Mouse (Mus musculus) megakaryocyte, adult 5-6 weeks (primary cell): ENCODE data around the gene Mcee. TPM values are rescaled to one million over a fixed set of nuclear protein-coding genes. Genes with fewer than 3 reads are reported as not detected.

Experiments used
- ATAC-seq: 2 replicates; pipeline ENCODE4 v1.8.0; 2016; ENCODE audit warnings: mild to moderate bottlenecking, inconsistent platforms; ENCODE audit not compliant: poor library complexity, severe bottlenecking
- total RNA-seq, 2 experiments: library from RNA; stranded (forward) in 1 of 2; stranded (reverse) in 1 of 2; fragments of 153-499, 151-499 nt in 1 of 2; fragments of 221-1000, 200-1000 nt in 1 of 2; gene quantifications; 2 replicates each; pipeline versions ENCODE4 v1.2.3 to v1.2.4; 2015 to 2017

Mcee gene
- total RNA-seq, 2 experiments from 2014 or later, result 65.8 to 86.7 TPM

DNA sequence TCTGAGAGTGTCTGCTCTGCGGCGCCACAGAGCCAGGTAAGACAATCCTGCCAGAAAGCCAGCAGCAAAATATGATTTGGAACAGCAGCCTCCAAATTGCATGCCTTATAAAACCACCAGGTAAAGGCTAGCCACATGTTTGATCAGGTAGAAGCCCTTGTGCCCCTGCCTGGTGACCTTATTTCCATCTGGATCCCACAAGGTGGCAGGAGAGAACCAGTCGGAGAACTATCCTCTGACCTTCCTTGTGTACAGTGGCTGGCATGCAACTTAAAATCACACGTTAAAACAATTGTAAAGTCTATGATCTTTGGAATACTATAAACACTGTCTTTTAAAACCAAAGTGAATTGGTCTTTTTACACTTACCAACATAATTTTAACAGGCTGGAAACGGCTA lies 32.5 kb downstream of the Mcee start:
- ATAC-seq, result no peak

DNA sequence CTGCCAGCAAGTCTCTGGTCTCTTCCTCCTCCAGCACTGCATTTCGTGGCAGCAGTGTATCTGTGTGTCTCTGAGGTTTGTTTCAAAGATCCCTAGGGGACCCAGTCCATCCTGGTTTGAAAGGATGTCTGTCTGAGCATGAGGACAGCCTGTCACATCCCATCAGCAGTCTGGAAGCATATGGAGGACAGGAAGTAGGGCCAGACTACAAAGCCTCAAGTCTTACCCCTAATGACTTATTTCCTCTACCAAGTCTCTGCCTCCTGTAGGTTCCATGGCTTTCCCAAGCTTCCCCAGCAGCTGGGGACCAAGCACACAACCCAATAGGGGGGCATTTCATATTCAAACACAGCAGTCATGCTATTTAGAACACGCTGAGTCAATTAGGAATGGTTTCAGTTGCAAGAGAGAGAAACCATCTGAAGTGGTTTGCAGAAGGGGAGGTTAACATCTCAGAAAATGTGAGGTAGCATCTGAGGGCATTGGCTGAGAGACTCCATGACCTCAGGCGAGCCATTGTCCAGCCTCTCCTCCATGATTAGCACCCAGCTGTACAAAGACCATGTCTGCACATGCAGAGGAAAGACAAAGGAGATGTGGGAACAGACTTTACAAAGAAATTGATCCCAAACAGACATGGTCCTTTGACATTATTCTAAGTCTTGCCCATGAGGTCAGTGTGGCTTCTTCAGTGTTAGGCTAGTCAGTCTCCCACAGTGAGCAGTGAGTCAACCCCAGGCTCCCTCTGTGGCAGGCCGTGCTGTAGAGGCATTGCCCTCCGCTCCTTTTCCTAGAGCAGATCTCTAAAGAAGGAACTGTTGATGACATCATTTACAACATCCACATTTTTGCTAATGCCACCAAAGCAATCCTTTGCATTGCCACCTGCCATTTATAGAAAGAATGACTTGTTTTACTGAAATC lies 47.5 kb downstream of the Mcee start:
- ATAC-seq, result no peak

DNA sequence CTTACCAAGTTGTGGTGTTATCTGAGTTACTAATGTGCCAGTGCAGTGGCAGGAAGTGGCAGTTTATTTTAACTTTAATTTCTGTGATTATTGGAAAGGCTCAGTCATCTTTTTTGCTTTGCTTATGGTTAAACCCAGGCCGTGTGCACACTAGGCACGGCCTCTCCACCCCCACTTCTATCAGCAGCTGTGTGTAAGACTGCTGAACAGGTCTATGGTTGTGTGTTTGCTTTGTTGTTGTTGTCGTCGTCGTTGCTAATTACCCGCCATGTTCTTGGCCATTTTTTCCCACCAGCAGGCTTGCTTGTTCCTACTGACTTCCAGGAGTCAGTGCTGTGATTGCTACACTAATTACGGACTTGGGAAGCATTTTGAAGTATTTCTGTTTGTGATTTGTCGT lies 48.1 kb downstream of the Mcee start:
- ATAC-seq, result no peak

DNA sequence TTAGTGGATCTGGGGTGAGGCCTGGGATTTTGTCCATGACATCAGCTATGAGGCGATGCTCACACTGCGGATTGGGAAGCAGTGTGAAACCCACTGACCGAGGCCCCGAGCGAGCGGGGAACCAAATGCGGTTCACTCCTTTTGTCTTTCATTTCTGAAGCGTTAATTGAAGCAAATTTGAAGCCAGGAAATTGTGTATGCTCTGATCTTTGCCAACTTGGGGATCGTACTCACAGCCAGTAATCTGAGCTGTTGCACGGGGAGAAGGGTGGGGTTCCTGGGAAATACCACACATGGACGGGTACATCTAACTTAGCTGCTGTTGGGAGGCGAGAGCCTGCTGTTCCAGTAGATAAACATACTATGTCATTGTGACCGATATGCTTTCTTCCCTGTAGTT lies 58.2 kb downstream of the Mcee start:
- ATAC-seq, result no peak

DNA sequence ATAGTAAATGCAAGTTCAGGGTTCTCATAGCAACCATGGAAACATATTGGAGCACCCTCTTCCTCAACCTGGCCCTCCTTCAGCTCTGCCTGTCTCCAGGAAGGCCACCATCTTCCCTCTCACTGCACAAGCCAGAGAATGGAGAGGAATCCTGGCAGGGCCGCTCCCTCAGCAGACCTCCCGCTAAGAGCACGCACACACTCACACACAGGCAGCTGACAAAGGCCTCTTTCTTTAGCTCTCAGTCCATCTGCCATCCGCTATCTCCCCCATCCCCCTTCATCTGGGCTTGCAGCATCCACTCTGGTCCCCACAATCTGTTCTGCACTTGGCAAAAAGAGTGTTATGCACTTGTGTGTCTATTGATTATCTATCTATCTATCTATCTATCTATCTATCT lies 59.0 kb downstream of the Mcee start:
- ATAC-seq, result no peak

DNA sequence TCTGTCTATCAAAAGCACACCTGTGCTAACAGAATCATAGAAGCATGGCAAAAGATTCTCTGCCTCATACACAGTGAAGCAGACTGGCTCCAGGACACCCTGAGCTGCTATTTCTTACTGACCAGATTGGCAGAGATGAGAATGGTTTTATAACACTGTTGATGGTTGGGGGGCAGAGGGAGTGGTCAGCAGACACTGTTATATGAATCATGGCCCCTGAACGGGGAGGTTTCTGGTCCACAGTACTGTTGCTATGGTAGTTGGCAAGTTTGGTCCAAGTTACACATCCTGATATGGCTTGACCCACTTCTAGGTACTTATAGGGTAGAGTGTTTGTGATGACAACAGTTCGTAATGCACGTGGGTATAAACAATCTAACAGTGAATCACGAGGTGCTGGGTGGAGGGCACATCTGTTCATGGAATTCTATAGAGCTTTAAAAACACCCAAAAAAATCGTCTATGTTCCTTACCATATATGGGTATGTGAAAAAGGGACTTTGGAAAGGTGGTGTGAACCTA lies 59.5 kb downstream of the Mcee start:
- no peak for ATAC-seq

DNA sequence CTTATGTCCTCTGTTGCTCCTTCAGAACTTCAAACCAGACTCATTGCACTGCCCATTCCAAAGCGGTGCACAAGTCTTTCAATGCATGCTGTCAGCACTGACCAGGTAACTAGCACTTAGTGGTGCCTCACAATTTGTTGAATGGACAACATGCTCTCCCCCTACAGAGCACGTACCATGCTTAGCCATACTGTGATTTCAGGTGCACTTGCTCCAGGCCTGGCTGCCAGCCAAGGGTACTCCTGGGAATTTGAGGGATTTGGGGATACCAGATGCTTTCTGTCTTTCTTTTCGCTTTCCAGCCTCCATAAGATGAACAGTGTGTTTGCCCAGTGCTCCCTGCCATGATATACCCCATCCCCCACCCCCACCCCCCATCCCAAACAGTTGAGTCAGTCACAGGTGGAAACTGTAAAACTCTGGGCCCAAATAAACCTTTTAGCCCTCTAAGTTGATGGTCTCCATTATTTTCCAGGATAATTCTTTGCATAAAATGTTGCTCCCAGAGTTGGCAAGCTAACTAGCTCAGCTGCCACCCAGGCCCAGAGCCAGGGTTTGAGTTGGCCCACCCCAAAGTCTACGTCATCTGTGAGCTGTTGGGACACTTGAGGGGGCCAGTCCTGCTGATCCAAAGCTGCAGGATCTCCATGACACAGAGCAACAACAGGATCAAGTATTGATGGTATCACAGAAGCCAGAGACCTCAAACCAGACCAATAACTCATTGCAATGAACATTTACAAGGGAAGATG lies 60.2 kb downstream of the Mcee start:
- ATAC-seq, result no peak

DNA sequence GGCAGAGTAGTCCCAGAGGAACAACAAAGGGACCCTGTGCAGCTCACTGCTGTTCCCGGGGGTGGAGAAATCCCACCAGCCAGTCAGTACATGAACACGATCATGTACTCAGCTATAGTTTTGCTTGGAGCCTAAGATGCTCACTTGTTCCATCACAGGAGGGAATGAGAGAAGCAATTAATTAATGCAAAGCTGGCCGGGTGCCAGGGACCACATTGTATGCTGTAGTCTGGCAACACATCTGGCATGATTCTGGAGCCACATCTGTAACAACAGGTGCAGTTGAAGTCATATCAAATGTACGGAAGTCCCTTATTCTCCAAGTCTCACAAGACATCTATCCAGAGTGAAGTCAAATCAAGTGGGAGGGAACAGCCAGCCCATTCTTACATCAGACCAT lies 63.8 kb downstream of the Mcee start:
- ATAC-seq, result no peak

DNA sequence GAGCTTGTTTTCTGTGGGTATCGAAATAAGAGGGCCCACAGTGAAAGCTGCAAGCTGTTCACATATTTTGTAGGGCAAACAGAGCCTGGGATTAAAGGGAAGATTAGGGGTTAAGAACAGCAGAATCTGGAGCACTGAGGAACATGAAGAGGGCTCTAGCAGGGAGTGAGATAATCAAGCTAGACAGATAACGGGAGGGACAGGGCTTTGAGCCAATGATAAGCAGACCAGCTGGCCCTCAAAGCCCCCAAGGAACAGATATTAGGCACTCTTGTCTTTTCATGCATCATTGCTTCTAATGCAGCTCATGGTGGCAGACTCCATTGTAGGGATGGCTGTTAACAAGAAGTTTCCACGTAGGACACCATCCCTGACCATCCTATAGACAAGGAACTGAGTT lies 64.3 kb downstream of the Mcee start:
- ATAC-seq, result no peak

DNA sequence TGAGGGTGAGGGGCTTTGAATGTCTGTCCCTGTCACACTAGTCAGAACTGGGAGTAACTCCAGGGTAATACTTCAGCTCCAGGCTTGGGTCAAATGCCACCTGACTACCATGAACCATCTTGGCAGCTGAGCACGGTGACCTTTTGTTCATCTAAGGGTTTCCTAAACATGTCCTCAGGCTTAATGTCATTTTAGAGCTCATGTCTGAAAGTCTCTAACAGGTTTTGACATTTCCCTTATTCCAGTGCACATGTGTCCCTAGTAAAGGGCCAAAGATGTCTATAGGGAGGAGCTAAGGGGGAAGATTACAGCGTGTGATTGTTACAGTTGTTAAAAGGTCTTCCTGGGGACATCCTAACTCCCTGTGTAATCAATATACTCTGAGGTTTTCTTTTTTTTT lies 65.4 kb downstream of the Mcee start:
- ATAC-seq, result no peak

Other genes with a start within 250 kb of the Mcee start
- gene Trpm1, start 238.8 kb upstream of the Mcee start, total RNA-seq (2015), result not detected in 2 replicates
- not detected in 2 replicates for gene Trpm1, start 238.8 kb upstream of the Mcee start, total RNA-seq (2017)
- gene Mtmr10, start 105.0 kb upstream of the Mcee start, total RNA-seq (2015), result 4.1 and 6.0 TPM in 2 replicates
- gene Mtmr10, start 105.0 kb upstream of the Mcee start, total RNA-seq (2017), result 3.4 and 7.2 TPM in 2 replicates
- 1.2 and 2.0 TPM in 2 replicates for gene Fan1, start 18.5 kb upstream of the Mcee start, total RNA-seq (2015)
- gene Fan1, start 18.5 kb upstream of the Mcee start, total RNA-seq (2017), result 3.0 and 3.3 TPM in 2 replicates
- 31.4 and 35.7 TPM in 2 replicates for gene Mphosph10, start 339 bp upstream of the Mcee start, total RNA-seq (2015)
- 61.6 and 67.3 TPM in 2 replicates for gene Mphosph10, start 339 bp upstream of the Mcee start, total RNA-seq (2017)
- gene Apba2, start 109.1 kb downstream of the Mcee start, total RNA-seq (2015), result not detected in 2 replicates
- not detected in 2 replicates for gene Apba2, start 109.1 kb downstream of the Mcee start, total RNA-seq (2017)